Mouse (Mus musculus): ENCODE data around the gene Mfge8.

The Mfge8 gene

DNA sequence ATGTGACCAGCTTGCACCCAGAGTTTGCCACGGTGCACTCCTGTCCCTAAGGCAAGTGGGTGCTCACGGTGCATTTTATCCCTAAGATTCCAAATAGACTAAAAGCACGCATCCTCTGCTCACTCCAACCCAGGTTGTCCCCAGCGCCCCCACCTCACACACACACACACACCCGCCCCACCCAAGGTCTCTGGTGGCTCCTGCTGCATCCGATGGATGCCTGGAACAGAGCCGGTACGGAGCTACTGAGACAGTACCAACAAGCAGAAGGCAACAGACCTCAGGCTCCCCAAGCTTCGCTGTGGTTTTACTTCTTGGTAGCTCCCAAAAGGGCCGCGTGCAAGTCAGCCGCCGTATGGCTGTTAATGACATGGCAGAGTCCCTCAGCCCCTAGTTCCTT is 18.5 kb downstream of the Mfge8 start:
- in situ Hi-C loops (cut with MboI, MseI) = no loop called here

- in situ Hi-C loops (cut with MboI, MseI) = no loop called here
Measured at GRCm38 (mm10) chr7:79129883-79130282, 19.0 kb downstream of the Mfge8 start.

- in situ Hi-C loops (cut with MboI, MseI) = no loop called here
Measured at GRCm38 (mm10) chr7:79123465-79123864, 25.4 kb downstream of the Mfge8 start.

GRCm38 (mm10) chr7:79113848-79114247 is 35.0 kb downstream of the Mfge8 start:
- in situ Hi-C loops (cut with MboI, MseI) = no loop called here

- in situ Hi-C loops (cut with MboI, MseI) = no loop called here
Measured at GRCm38 (mm10) chr7:79096492-79096891, 52.4 kb downstream of the Mfge8 start.

- in situ Hi-C loops (cut with MboI, MseI) = no loop called here
Measured at GRCm38 (mm10) chr7:79089111-79089510, 59.7 kb downstream of the Mfge8 start.

All from T-helper 1 cell (primary cell).